Mouse (Mus musculus) layer of hippocampus, adult 9-10 months (tissue): ENCODE data around the gene Prrt2.

Experiments
- DNase-seq: peaks from one replicate; pipeline ENCODE4 v3.0.0; 2022; ENCODE audit warnings: low spot score

The Prrt2 gene

GRCm38 (mm10) chr7:126999568-126999967 is 21.4 kb downstream of the Prrt2 start:
- DNase-seq = no peak

- no peak for DNase-seq
Observed at GRCm38 (mm10) chr7:126996449-126996848, 24.6 kb downstream of the Prrt2 start.

GRCm38 (mm10) chr7:126988816-126989215 is 32.2 kb downstream of the Prrt2 start:
- DNase-seq = no peak

- no peak for DNase-seq
Observed at GRCm38 (mm10) chr7:126986319-126986718, 34.7 kb downstream of the Prrt2 start.

GRCm38 (mm10) chr7:126984667-126985444 is 36.2 kb downstream of the Prrt2 start:
- DNase-seq = no peak

GRCm38 (mm10) chr7:126983113-126983512 is 37.9 kb downstream of the Prrt2 start:
- no peak for DNase-seq

GRCm38 (mm10) chr7:126982054-126982453 is 39.0 kb downstream of the Prrt2 start:
- DNase-seq = no peak

GRCm38 (mm10) chr7:126981601-126982000 is 39.4 kb downstream of the Prrt2 start:
- DNase-seq = no peak

- DNase-seq = no peak
Observed at GRCm38 (mm10) chr7:126978841-126979240, 42.2 kb downstream of the Prrt2 start.

- DNase-seq = no peak
Observed at GRCm38 (mm10) chr7:126976878-126977459, 44.0 kb downstream of the Prrt2 start.

GRCm38 (mm10) chr7:126975950-126976866 is 44.8 kb downstream of the Prrt2 start, which contains the start of gene Cdiptos:
Cdiptos (minus strand) TSS chr7:126976098.
- DNase-seq = peak; percentile 85

GRCm38 (mm10) chr7:126975893-126975949 is 45.3 kb downstream of the Prrt2 start, which contains the start of gene Cdipt:
Cdipt (plus strand) TSS chr7:126975914.
- no peak for DNase-seq

GRCm38 (mm10) chr7:126975493-126975892 is 45.5 kb downstream of the Prrt2 start:
- DNase-seq = no peak
